Mouse (Mus musculus): Measurements from ENCODE around the gene Eef1b2.
A peak's percentile ranks its signal among the peaks of the same experiment; 100 is the strongest.
"Not testable (repeated sequence)": the region's sequence is repeated elsewhere in the genome, so short reads cannot be mapped to it uniquely, and the experiment has no call there.

Gene Eef1b2

DNA sequence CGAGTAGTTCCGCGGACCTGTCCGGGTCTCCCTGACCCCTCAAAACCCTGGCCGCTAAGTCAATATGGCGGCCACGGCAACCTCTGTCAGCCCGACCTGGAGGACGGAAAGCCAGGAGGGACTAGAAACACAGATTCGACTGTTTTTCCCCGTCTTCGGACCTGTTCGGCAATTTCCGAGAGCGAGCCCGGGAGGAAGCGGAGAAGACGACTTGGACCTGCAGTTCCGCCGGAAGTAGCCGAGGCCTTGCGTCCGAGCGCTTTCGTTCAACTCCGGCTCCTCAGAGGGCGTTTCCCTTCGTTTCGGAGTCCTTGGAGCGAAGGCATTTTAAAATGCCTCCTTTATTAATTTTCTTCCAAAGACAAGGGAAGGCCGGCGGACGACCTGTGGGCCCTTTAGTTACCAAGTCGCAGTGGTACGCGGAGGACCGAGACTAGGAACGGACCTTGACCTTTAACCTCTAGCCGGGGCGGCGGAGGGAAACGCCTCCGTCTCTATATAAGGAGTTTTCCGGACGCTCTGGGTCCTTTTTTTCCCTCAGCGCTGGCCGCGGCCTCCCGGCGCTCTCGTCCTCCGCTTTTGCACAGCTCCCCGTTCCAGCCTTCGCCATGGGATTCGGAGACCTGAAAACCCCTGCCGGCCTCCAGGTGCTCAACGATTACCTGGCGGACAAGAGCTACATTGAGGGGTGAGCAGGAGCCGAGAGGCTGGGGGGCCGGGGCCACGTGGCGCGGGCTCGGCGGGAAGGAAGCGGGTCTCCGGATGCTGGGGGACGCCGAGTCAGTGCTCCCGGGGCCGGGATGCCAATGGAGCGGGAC, at the start of gene Eef1b2, which contains the start of gene Ndufs1:
Gene Eef1b2 (plus strand): TSS at position 222 of the 818 bp plus-strand sequence.
Gene Ndufs1 (minus strand): TSS at position 230 of the 818 bp plus-strand sequence.
- peak; percentile 88 for DNase-seq (ENCODE audit: low spot score)

DNA sequence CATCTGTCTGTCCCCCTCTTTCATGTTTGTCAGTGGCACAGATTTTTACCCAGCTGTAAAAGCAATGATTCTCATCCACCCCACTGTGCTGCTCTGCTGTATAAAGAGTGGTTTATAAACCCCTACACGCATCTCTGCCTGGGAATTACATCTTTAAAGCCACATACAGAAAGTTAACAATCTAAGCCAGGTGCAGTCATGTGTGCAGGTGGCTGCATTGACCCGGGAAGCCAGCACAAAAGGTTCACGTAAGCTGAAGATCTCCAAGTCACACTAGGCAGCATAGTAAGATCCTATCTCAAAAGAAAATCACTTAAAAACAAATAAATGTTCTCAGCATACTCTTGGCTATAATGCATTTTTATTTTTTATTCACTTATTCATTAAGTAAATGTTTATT, 47.4 kb upstream of the Eef1b2 start:
- DNase-seq (ENCODE audit: low spot score), result no peak

DNA sequence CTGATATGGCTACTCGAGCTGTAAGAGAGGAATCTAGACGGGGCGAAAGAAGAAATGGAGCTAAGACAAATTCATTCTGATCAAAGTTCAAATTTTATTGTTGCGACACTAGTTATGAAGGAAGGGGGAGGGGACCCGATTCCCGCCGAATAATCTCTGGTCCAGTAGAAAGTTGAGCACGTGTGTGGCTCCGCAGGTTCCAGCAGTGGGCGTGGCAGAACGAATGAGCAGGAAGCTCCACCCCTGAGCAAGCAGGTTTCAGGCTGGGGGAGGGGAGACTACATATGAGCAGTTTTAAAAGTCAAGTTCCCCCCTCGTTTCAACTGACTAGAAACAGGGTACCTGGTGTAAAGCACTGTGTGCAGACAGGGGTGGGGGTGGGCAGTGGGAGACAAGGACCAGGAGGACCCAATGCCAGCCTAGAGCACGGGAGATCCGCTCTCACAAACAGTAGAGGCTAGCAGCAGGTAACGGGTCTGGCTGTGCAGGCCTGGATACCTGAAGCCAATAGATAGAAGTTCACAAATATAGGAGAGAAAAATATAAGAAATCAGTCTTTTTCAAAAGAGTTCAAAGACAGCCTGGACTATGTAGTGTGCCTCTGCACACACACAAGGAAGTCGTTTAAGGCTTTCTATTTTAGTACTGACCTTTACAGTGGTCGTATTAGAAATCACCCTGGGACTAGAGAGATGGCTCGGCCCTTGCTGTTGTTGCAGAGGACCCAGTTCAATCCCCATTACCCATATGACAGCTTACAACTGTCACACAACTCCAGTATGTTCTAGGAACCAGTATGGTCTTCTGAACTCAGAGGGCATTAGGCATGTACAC, 46.6 kb upstream of the Eef1b2 start:
- peak; percentile 45 for DNase-seq (ENCODE audit: low spot score)

DNA sequence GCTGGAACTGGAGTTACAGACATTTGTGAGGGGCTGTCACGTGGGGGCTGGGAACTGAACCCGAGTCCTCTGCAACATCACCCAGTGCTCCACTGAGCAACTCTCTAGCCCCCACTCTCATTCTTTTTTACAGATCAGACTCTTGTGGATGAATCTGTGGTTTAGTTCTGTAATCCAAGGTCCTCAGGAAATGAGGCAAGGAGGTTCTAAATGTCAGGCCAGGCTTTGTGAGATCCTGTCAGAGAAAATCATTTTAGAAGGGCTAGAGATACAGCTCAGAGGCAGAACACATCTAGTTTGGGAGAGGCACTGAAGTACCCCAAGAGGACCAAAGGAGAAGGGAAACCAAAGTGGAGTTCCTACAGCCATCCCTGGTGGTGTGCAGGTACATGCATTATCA, 45.7 kb upstream of the Eef1b2 start:
- DNase-seq (ENCODE audit: low spot score), result no peak

DNA sequence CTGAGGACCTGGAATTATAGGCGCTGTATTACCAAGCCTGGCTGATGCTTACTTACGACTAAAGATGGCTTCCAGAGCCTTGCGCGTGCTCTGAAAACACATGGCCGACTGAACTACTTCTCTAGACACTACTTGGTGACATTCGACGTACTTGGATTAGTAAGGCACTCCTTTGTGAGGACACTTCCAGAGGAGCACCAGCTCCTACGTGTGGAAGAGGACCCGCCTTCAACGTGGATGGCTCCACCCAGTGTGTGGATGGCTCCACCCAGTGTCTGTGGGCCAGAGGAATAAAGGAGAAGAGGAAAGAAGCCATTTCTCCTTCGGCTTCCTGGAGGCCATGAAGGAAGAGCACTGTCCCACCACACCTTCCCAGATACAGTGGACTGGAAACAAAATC, 44.9 kb upstream of the Eef1b2 start:
- no peak for DNase-seq (ENCODE audit: low spot score)

DNA sequence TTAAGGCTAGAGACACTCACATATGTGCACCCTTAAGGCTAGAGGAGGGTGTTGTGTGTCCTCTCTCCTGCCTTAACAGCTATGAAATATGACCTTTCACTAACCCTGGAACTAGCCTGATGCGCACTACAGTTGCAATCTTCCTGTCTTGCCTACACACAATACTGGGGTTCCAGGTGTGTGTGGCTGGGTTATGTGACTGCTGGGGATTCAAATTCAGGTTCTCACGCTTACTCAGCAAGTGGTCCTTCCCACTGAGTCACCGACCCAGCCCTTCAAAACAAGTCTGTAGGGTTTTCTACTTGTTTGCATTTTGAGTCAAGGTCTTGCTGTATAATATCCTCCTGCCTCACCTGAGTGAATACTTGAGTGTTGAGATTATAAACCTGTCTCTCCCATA, 42.1 kb upstream of the Eef1b2 start:
- no peak for DNase-seq (ENCODE audit: low spot score)

DNA sequence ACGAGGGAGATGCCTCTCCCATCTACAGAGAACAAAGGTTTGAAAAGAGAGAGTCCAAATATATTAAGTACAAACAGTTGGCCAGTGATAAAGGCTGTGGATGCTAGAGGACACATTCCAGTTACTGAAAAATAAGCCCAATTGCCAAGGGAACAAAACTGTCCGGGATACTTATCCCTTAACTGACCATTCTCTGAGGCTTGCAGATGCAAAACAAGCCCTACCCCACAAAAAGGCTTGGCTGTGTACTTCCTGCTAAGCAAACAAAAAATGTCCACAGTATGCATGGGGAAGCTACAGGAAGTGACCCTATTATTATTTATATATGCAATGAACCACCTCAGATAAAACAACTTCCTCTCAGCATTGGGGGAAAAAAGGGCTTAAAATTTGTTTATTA, 38.7 kb upstream of the Eef1b2 start:
- DNase-seq (ENCODE audit: low spot score), result no peak

DNA sequence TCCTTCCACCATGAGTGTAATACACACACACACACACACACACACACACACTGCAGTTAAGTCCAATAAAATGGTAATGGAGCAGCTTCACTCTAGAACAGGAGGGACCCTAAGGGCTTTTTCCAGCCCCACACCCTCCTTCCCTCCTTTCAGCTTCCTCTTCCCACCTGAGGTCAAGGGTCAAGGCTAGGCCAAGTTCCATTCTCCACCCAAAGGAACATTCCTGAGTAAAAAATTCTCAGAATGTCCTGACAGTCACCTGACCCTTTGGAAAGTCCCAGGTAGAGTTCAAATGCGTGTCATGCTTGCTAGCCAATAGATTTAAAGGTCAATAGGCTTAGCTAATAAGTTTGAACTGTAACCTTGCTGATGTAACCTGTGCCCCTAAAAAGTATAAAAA, 38.0 kb upstream of the Eef1b2 start:
- not testable (repeated sequence) for DNase-seq (ENCODE audit: low spot score)

DNA sequence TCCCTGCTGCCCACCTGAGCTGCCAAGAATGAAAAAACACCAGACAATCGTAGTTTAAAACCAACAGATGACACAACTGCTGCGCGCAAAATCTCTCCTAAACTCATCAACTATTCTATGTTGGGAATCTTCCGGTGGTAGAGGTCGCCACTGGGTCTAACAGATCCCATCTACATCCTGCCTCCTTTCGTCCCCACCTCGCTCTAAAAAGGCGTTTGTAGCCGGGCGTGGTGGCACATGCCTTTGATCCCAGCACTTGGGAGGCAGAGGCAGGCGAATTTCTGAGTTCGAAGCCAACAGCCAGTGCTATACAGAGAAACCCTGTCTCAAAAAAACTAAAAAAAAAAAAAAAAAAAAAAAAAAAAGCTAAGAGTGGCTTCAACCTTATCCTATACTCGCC, 36.4 kb upstream of the Eef1b2 start:
- no peak for DNase-seq (ENCODE audit: low spot score)

DNA sequence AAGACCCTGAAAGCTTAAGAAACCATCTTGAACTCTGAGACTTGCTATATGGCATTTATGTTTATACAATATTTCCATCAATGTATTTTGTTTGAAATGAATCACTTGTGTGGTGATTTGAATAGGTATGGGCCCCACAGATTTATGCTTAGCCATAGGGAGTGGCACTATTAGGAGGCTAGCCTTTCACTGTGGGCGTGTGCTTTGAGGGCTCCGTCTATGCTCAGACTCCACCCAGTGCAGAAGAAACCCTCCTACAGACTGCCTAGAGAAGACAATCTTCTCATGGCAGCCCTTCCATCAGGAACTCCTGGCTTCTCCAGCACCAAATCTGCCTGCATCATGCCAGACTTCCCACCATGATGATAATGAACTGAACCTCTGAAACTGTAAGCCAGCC, 8.0 kb upstream of the Eef1b2 start:
- no peak for DNase-seq (ENCODE audit: low spot score)

DNA sequence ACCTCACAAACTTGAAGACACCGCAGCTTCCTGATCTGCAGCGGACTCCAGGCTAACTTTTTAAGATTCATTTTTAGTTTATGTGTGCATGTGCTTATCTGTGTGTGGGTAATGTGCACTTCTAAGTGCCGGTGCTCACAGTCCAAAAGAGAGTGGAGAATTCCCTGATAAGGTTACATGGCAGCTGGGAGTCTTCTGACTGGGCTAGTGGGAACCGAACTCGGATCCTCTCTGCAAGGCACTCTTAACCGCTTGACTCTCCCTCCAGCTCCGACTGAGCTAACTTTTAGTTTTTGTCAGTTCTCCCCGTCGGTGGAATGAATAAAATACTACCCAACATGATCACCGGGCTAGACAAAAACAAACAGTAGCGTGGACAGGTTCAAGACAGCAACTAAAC, 772 bp upstream of the Eef1b2 start:
- peak; percentile 22 for DNase-seq (ENCODE audit: low spot score)

DNA sequence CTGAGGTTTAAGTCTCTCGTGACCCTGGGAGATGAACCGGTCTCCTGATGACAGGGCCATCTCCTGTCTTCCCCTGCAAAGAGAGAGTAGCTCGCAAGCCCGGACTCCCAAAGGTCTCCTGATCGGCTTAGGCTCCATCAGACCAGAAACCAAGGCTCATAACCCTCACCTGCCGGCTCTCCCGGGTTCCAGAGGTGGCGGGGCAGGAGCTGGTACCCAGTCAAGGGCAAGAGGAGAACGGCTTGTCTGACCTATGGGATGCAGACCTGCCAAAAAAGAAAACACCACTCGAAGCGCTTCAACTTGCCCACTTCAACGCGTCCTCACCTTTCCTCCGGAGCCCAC, 394 bp upstream of the Eef1b2 start:
- no peak for DNase-seq (ENCODE audit: low spot score)

DNA sequence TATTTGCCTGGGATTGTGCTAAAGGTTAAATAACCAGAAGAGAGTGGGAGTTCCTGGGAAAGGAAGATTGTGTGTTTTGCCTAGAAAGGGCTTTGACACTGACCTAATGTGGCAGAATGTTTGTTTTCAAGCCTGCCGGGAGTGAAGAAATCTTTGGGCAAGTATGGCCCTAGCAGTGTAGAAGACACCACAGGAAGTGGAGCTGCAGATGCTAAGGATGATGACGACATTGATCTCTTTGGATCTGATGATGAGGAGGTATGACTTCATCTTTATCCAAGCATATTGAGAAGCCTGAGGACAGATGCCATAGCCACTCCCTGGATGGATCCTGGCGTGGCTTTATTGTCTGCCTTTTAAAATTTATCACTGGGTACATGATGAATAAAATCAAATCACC, 1.7 kb downstream of the Eef1b2 start:
- no peak for DNase-seq (ENCODE audit: low spot score)

DNA sequence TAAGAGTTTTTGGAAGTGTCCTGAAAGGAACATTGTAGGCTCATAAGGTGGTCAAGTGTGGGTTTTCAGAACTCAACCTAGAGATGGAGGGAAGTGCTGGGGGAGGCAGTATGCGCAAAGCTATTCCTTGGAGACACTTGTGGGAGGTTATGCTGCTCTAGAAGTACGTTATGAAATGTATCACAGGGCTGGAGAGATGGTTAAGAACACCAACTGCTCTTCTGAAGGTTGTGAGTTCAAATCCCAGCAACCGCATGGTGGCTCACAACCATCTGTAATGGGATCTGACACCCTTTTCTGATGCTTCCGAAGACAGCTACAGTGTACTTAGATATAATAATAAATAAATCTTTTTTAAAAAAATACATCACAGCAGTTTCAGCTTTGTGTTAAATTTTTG, 3.5 kb downstream of the Eef1b2 start:
- no peak for DNase-seq (ENCODE audit: low spot score)

DNA sequence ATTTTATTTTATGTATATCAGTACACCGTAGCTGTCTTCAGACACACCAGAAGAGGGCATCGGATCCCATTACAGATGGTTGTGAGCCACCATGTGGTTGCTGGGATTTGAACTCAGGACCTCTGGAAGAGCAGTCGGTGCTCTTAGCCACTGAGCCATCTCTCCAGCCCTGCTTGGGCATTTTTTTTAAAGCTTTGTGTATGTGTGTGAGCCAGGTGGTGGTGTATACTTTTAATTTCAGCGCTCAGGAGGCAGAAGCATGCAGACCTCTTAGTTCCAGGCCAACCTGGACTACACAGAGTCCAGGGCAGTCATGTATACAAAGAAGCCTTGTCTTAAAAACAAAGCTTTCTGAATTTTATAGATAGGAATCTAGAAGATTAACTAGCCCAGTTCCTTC, 4.0 kb downstream of the Eef1b2 start:
- not testable (repeated sequence) for DNase-seq (ENCODE audit: low spot score)

DNA sequence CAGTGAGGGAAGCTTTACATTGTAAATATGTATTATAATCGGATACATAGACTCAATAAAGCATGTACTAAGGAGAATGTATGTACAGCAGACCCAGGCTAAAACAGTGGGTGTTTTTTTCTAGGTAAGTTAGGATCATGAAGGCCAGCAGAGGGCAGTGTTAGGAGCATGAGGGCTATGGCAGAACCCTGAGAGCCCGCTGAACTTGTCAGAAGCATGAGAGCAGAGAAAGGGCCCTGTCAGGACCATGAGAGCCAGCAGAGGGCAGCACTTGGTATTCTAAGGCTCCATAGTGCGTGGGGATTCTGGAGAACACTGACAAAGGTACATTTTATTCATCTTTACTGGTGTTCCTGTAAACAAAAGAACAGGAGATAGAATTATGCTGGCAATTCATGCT, 4.4 kb downstream of the Eef1b2 start:
- peak; percentile 79 for DNase-seq (ENCODE audit: low spot score)

DNA sequence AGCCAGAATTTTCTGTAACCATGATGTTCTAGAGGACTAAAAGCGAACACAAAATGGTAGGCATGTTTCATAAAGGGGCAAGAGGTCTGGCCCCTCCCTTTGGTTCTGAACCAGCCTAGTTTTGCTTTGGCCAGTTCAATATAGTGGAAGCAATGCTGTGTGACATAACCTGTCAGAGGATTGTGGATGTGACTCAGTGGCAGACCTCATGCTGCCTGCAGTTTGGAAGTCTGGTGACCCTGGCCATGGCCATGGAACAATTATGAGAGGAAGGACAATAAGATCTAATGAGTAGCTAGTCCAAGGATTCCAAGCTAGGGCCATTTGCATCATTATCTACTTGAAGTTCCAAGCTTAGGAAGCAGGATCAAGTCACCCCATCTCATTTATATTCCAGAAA, 4.9 kb downstream of the Eef1b2 start:
- DNase-seq (ENCODE audit: low spot score), result no peak

DNA sequence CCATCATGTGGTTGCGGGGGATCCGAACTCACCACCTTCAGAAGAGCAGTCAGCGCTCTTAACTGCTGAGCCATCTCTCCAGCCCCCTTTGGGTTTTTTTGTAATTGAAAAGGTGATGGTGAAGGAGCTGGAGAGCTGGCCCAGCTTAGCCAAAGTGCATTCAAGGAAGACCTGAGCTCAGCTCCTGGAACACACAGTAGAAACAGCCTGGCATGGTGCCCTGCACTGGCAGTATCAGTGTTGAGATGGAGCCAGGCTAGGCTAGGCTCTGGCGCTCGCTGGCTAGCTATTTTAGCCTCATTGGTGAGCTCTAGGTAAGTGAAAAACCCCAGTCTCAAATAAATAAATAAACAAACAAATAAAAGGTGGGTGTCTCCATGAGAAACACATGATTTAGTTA, 5.6 kb downstream of the Eef1b2 start:
- no peak for DNase-seq (ENCODE audit: low spot score)

DNA sequence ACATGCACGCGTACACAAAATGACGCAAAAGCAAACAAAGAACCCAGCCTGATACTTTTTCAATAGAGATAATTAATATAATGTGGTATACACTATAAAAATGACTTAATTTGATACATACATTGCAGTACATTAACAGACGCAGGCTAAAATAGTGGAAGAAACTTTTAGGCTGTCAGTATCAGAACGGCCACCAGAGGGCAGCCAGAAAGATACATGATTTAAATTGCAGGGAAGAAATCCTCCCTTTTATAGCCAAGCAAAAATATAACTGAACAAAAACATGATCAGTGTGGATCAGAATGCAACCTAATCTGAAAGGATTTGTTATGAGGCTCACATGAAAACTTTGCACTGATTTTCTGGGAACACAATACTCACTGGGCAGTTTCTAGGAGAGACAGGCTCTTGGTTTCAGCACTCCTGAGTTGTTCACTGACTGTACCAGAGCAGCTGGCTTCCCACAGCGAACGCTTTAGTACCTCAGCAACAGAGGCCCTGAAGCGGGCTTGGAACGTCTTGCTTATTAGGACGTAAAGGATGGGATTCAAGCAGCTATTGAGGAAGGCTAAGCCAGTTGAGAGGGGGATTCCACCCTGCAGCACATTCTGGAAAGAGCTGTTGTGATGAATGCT, 6.1 kb downstream of the Eef1b2 start:
- no peak for DNase-seq (ENCODE audit: low spot score)

DNA sequence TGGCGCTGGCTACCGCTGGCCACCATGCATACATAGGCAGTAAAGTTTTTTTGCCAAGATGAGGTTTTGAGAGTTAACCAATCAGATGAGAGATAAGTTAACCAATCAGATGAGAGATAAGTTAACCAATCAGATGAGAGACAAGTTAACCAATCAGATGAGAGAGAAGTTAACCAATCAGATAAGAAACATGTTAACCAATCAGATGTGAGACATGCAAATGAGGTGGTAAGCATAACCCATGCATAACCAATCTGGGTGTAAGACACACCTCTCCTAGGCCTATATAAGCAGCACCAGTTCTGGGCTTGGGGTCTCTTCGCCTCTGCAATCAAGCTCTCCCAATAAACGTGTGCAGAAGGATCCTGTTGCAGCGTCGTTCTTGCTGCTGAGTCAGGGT, 8.8 kb downstream of the Eef1b2 start:
- not testable (repeated sequence) for DNase-seq (ENCODE audit: low spot score)

DNA sequence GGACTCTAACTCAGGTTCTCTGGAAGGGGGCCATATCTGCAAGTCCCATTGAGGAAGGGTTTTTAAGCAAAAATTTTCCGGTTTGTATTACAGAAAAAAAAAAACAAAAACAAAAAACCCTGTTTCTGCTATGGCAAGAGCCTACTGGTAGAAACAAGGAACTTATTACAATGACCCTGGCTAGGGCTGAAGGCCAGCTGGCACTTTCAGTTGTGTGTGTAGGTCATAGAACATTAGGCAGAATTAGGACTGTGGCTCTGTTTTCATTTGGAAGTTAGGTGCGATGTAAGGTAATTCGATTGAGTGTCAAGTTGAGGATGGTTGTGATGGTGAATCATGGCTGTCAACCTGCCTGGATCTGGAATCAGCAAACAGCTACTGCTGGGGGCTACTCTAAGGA, 11.9 kb downstream of the Eef1b2 start:
- DNase-seq (ENCODE audit: low spot score), result no peak

DNA sequence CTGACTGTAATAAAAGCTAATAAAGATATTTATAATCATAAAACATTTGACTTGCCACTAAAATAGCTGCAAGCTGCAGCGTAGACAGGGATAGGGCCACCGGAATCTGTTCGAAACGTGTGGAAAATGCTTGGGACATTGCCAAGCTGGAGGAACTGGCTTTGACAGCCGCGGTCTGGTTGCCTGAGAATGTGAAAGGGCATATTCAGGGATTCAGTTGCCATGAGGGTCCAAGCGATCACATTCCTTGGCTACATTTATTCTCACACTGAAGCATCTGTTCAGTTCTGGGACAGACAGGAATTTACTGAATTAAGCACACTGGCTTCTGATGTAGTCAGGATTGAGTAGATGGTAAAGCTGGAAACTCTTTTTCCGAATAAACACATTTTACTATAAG, 14.2 kb downstream of the Eef1b2 start:
- DNase-seq (ENCODE audit: low spot score), result no peak
